Mouse (Mus musculus): Measurements from ENCODE around the gene Cfap97d2.

Cfap97d2 gene

GRCm38 (mm10) chr8:13747626-13748025 is 41.9 kb downstream of the Cfap97d2 start:
- DNase-seq, result no peak

- DNase-seq, result peak; percentile 64
Measured at GRCm38 (mm10) chr8:13753680-13754079, 48.0 kb downstream of the Cfap97d2 start.

GRCm38 (mm10) chr8:13756480-13756879 is 50.8 kb downstream of the Cfap97d2 start:
- no peak for DNase-seq

GRCm38 (mm10) chr8:13756982-13757804 is 51.5 kb downstream of the Cfap97d2 start, which contains the start of gene Cdc16:
TSS of gene Cdc16 (plus strand) at chr8:13757676.
- peak; percentile 91 for DNase-seq

GRCm38 (mm10) chr8:13757805-13758727 is 52.4 kb downstream of the Cfap97d2 start:
- peak; percentile 20 for DNase-seq

- DNase-seq, result no peak
Measured at GRCm38 (mm10) chr8:13769206-13769605, 63.5 kb downstream of the Cfap97d2 start.

GRCm38 (mm10) chr8:13780536-13780935 is 74.8 kb downstream of the Cfap97d2 start:
- DNase-seq, result no peak

- peak; percentile 85 for DNase-seq
Measured at GRCm38 (mm10) chr8:13785250-13785763, 79.6 kb downstream of the Cfap97d2 start, which contains the start of gene Upf3a. TSS of gene Upf3a (plus strand) at chr8:13785615.

GRCm38 (mm10) chr8:13785764-13786299 is 80.1 kb downstream of the Cfap97d2 start:
- peak; percentile 97 for DNase-seq

- no peak for DNase-seq
Measured at GRCm38 (mm10) chr8:13789606-13790005, 83.9 kb downstream of the Cfap97d2 start.

Data from cerebellum, adult 8-10 months (tissue).